Mouse (Mus musculus) Muller cell, postnatal 12 days (primary cell): ENCODE results near the gene Abl1.

Experiments
- DNase-seq: peaks from one replicate; pipeline ENCODE4 v3.0.0-alpha.2; 2015; ENCODE audit errors: inconsistent ontology term

Abl1 gene

DNA sequence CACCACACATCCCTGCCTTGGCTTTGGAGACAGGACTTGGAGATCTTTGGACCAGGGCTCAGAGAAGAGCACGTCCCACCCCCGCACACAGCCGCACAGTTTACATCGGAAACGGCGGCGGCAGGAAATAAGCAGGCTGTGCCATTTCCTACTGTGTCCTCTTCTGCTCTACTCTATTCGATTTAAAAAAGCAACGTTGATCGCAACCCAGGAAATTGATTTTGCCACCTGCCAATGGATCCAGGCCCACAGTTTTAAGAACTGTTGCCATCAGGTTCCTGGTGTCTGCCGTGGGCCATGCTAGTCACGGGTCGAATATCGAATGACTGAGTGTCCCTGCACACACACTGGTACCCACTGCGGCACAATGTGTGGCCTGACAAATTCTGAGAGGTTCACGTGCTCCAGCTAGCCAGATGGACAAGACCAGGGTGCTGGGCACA lies 137.3 kb downstream of the Abl1 start:
- DNase-seq: no peak

DNA sequence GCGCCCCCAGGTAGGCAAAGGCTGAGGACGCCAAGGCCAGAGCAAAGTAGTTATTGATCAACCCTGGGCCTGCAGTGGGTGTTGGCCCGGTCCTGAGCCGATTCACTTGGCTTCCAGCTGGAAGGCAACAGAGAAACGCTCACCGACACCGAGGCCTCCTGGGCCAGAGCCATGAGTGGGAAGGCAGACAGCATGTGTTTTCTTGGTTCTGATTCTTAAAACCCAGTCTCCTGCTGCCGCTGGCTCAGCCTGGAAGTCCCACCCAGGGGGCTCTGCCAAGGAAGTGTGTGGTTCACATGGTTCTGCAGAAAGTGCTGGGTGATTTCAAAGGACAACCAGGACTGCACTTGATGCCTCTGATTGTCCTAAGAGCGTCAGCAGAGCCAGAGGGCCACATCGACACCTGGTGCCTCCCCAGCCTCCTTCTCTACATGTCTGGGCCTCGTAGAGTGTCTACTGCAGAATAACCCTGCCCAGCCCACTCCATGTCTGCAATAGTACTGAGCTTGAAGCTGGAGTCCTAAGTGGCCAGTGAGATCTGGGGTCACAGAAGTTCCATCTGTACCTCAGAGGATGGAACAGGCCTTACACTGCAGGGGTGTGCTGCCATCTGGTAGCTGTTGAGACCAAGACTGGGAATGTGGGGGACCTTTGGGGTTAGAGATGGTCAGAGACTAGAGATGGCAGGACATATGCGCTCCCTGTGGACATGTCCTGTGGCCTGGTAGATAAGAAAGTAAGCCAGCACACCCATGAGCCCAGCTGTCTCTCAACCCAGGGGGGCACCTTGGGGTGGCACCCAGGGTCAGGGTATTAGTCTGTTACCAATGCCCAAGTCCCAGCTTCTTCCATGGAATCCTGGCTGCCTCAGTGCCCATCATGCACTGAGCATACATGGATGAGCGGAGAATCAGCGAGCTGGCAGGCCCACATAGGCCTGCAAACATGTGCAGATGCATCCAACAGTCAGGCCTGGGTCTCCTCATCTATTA lies 138.2 kb downstream of the Abl1 start:
- DNase-seq: no peak

DNA sequence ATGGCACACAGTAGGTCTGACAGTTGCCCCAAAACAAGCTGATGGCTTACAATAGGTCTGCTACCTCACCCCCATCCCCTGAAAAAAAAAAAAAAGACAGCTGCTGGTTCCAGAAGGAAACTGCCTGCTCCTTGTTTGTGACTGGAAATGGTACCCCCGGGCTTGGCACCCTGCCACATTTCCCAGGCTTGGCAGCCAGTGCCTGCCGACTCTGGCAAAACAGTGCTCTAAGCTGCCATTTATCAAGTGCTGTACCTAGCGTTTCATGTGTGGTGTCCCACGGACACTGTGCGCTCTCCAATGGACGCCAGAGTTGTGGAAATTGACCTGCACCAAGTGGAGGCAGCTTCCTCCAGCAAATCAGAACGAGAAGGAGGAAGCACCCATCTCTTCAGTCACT lies 139.7 kb downstream of the Abl1 start:
- DNase-seq: peak; percentile 57

DNA sequence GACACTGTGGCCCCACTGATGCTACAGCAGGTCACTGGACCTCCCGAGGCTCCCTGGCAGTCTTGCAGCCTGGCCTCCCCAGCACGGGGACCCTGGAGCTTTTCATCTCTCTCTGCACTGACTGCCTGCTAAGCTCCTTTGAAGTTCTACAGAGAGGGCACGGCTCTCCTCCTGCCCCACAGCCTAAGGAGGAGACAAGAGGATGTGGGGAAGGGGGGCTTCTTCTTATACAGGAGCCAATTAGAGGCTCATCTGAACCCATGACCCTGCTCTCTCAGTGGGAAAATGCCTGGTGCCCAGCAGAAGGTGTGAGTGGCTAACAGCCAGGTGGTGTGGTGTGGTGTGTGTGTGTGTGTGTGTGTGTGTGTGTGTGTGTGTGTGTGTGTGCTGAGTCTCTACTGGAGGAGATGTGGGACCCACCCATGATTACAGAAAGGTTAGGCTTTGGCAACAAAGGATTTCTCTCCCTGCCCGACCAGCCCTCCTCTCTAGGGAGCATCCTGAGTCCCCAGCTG lies 140.2 kb downstream of the Abl1 start:
- DNase-seq: no peak

DNA sequence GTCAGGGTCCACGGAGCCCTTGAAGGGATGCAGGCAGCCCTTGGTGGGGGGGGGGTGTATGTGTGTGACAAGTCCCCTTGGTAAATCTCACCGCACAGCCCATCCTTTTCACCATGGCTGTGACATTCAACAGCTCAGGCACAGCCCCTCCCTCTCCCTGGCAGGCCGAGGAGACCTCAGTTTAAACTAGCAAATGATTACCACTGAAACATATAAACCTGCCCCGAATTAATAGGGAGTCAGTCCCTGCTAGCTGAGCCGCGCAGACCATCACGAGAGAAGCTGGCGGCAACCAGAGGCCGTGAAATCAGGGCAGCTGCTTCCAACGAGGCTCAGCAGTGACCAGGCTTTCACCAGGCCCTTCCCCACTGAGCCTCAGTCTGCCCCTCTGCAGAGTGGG lies 147.9 kb downstream of the Abl1 start:
- no peak for DNase-seq

DNA sequence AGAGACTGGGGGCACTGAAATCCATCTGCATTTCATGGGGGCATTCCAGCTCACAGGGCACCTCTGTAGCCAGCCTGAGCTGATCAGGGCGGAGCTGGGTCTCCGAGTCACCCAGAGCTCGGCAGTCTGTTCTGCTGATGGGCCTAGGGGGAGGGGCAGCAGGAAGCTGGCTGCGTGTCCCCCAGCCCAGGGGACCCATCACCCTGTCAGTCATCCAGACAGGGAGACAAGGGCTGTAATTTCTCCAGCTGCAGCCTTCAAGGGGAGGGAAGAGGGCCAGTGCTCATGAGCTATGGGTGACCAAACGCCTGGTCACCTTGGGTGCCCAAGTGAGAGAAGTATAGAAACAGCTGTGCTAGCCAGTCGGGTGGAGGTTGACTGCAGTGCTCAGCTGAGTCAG lies 148.8 kb downstream of the Abl1 start:
- no peak for DNase-seq

DNA sequence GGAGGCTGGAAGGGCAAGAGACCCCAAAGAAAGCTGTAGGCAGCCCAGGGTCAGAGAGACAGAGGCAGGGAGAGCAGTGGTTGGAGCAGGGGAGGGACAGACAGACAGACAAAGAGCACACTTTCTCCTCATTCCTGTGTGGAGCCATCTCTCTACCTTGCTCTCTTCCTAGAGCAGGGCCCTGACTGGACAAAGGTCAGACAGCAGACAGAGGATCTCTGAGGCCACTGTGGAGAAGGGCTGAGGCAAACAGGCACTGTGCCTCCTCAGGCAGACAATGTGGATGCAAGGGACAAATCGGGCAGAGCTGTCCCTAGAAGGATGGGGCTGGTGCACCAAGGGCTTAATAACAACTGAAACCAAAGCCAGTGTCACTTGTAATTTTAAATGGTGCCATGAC lies 150.7 kb downstream of the Abl1 start:
- DNase-seq: no peak

DNA sequence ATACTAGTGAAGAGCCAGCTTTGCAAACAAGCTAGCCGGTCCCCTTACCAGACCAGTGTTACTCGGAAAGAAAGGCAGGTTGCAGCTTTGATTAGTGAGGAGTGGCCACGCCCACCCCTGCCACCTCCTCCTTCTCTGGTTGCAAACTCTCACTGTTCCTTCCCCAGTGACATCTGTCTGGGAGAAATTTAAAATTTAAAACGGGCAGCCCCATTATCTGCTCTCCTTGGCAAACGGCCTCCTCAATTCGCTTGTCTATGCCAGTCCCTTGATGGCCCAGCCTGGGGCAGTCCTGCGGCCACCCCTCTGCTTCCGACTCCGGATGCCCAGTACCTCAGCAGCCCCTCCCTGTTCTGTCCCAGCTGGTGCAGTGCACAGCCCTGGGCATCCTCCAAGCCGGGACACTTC lies 156.6 kb downstream of the Abl1 start:
- DNase-seq: no peak

DNA sequence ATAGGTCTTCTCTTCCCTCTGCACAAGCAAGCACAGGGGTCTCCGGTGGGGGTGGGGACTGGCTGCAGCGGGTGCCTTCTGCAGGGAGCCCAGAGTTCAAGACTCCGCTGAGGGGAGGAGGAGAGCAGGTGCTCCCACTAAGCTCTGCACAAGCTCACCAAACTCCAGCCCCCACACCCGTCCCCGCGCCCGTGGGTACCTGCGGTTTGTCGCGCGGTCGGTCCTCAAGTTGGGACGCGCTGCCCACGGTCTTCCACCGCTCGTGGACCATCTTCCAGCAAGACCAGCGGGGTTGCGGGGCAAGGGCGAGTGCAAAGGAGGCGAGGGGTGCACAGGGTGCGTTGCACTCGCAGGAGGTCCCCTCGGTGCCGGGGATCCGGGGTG lies 157.3 kb downstream of the Abl1 start:
- DNase-seq: no peak

DNA sequence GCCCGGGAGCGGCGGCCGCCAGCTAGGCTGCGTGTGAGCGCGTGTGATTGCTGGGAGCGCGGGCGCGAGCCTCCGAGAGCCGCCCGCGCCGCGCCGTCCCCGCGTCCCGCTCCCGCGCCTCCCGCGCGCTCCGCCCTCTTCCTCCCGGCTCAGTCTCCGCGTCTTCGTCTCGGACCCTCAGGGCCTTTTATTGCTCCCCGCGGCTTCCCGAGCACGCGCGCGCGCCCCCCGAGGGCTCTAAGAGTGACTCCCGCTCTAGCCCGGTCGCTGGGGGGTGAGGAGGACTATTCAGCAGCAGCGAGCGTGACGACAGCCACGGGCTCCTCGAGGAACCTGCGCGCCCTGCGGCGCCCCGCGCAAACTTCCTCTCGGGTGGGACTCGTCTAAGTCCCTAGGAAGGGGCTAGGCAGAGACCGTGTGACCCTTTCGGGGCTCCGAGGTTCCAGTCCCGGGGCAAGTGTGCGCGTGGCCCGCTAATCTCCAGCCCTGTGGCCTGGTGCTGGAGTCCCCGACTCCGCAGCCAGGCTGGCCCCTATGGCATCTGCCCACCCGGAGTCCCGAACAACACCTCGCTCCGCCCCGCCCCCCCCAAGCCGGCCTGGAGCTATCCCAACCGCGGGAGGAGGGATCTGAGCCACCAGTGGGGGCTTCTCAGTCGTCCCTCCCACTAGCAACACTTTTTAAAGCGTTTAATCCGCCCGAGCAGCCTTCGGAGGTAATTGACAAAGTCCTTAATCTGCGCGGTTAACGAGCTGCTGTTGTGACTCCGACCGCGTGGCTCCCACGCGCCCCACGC lies 157.9 kb downstream of the Abl1 start, which contains the start of gene Fibcd1:
TSS of gene Fibcd1 (minus strand) at position 110 of the 796 bp plus-strand sequence.
- peak; percentile 40 for DNase-seq

DNA sequence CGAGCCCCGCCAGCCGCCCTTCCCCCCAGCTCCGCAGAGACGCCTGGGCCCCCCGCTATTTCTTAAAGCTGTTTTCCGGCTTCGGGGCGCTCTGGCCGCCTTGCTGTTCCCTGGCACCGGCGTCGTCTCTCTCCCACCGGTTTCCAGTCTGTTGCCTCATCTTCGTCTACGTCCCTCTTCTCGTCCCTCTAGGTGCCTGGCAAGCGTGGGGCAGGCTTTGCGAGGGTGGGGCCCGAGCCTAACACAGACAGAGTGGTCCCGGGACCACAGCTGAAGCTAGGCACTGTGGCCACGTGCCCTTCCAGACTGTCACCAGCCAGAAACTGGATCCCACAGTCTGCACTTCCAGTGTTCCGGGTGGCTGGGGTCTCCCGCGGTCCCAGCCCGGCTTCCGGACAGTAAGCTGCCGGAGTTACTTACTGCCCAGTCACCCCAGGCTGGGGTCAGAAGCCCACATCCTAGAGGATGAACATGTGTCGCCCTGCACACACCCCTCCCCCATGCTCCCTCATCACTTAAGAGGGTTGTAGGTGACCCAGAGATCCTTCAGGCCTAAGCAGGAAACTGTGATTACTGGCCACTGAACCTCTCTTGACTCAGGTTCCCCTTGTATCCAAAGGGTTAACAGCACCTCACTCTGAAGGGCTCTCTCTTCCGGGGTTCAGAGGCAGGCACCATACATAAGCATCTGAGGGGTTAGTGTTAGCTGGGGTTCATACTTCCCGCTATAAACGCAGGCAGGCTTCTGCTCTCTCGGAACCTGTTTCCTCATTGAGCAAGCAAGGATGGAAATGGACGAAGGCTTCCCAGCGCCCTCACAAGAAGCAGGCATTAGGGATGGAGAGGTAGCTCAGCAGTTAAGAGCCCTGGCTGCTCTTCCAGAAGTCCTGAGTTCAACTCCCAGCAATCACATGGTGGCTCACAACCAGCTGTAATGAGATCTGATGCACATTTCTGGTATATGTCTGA lies 158.8 kb downstream of the Abl1 start:
- DNase-seq: no peak

DNA sequence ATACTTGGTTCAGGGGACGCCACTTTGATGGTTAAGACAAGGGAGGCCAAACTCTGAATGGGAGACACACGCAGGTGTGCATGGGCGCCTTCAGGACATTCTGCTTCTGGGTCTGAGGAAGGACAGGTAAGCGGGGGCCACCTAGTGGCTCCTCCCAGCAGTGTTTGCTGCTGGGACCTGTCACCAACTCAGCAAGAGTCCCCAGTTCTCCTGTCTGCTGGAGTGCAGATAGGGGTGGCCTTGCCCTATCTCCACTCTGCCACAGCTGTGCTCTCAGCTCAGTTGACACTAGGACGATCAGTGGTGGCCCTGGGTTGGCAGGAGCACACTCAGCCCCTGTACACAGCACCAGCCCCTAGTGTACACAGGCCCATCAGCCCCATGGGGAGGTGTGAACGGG lies 159.7 kb downstream of the Abl1 start:
- DNase-seq: no peak

DNA sequence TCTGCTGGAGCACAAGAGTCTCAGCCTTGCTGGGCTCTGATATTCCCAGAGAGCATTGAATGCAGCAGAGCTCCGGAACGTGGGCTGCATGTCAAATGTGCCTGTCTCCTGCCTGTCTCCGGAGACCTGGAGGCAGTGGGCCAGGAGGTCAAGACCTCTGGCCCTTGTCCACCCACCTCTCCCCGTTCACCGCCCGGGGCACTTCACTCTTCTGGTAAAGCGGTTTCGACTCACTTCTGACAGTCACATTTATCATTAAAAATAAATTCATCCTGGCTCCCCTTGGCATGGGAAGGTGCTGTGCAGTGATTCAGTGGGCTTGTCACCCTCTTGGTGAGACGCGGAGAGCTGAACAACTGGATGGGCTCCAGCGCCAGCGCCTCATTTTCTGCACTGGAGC lies 162.0 kb downstream of the Abl1 start:
- peak; percentile 18 for DNase-seq
